Mouse (Mus musculus) kidney, adult 2 months (tissue): ENCODE results near the gene Cdk13. TPM values are rescaled to one million over a fixed set of nuclear protein-coding genes. Genes with fewer than 3 reads are reported as not detected.

Source experiments
- DNase-seq: peaks from one replicate; pipeline ENCODE4 v3.0.0; 2021
- H3K27ac ChIP-seq: fragments of 200-500 bp; 2 replicates; pipeline ENCODE4 v1.5.1; 2012; ENCODE audit warnings: low read depth, low read length, control low read depth, inconsistent platforms; ENCODE audit not compliant: insufficient read depth
- H3K27me3 ChIP-seq: fragments of 200-500 bp; replicated peaks from 2 replicates; pipeline ENCODE4 v1.6.1; 2012; ENCODE audit warnings: mild to moderate bottlenecking, moderate library complexity, low read length, inconsistent platforms; ENCODE audit not compliant: control insufficient read depth, insufficient read depth
- H3K36me3 ChIP-seq: fragments of 200-500 bp; 2 replicates; pipeline ENCODE4 v1.6.1; 2012; ENCODE audit warnings: mild to moderate bottlenecking, moderate library complexity, low read length, inconsistent platforms; ENCODE audit not compliant: control insufficient read depth, insufficient read depth
- H3K4me1 ChIP-seq: fragments of 200-500 bp; 2 replicates; pipeline ENCODE4 v1.6.1; 2011; ENCODE audit warnings: low read length; ENCODE audit not compliant: control insufficient read depth, insufficient read depth
- H3K4me3 ChIP-seq: fragments of 200-500 bp; 2 replicates; pipeline ENCODE4 v1.5.1; 2011; ENCODE audit warnings: mild to moderate bottlenecking, low read depth, low read length, control low read depth; ENCODE audit not compliant: insufficient read depth
- CTCF ChIP-seq: fragments of 200-500 bp; conservative IDR thresholded peaks from 2 replicates; pipeline ENCODE4 v1.5.1; 2011; ENCODE audit warnings: low read depth, mild to moderate bottlenecking, control low read depth, low read length, moderate library complexity, mixed read lengths; ENCODE audit not compliant: insufficient read depth, insufficient read length
- POLR2A ChIP-seq: fragments of 200-500 bp; IDR thresholded peaks from one replicate; pipeline ENCODE4 v1.6.1; 2011; ENCODE audit warnings: low read depth, low read length, control low read depth
- WGBS: fragments of 180-500 bp; shearing (Covaris S2); methylation state at CpG from one replicate; pipeline ENCODE4 v1.1.7; 2018; 5-methylcytosine and 5-hydroxymethylcytosine counted together
- polyA plus RNA-seq: library from polyadenylated mRNA; depleted of rRNA; stranded (reverse); fragments of >200 nt; gene quantifications from 2 replicates; pipeline ENCODE4 v1.2.3, GENCODE M21; 2012; rRNA removed

Gene Cdk13
- polyA plus RNA-seq, 1 experiment: 18.7 TPM

- Histone ChIP-seq H3K27me3 (no peaks in the 10 kb centered on the region), H3K4me1 (peaks cover 12% of the 10 kb centered on the region; the same call in 1 of the 2 replicates), H3K4me3 (peak overlapping the region; percentile 84), H3K36me3 (no peaks in the 10 kb centered on the region; the same call in 1 of the 2 replicates), H3K27ac (peak overlapping the region; percentile 95)
- TF ChIP-seq POLR2A (no peak), CTCF (no peak)
- 0% methylated on average over 24 of the region's 25 CpGs for WGBS
- DNase-seq: no peak
These were observed 110.5 kb downstream of the Cdk13 start for GRCm38 (mm10) chr13:17694414-17694813.

DNA sequence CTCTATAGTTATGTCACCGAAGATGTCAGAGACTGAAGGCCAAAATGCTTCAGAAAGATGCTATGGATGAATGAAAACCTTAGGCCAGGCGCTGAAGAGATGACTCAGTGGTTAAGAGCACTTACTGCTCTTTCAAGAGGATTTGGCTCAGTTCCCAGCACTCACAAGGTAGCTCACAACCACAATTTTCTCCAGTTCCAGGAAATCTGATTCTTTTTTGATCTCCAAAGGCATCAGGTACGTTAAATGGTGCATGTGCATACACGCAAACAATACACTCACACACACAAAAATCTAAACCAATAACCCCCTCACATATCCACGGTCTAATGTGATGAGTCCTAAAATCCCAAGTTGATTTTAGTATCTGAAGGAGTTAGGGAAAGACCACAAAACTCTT, 111.1 kb downstream of the Cdk13 start:
- peaks cover 12% of the 10 kb centered on the region; the same call in 1 of the 2 replicates for H3K4me1 ChIP-seq
- peak; percentile 72 for DNase-seq
- H3K27me3 ChIP-seq: no peaks in the 10 kb centered on the region
- H3K36me3 ChIP-seq: no peaks in the 10 kb centered on the region; the same call in 1 of the 2 replicates
- peak overlapping the region; percentile 95 for H3K27ac ChIP-seq
- TF ChIP-seq CTCF (no peak), POLR2A (no peak)
- H3K4me3 ChIP-seq: peak overlapping the region; percentile 14; the same call in 1 of the 2 replicates
- 45% methylated on average over 5 of the region's 5 CpGs for WGBS

DNA sequence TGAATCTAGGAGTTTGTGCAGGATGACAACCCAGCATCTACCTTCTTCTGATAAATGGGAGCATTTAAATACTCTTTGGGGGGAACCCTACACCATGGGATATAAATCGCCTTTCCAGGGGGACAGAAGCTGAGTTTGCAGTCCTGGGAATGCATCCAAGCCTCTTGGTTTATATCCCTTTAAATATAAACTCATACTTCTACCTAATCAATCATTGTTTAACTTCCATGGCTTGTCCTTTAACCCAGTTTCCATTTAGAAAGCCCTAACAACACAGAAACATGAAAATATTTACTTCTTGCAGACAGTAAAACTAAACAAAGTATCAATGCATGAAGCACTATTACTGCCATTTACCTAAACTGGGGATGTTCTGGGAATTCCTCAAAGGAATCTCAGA, 113.5 kb downstream of the Cdk13 start:
- Histone ChIP-seq H3K36me3 (no peaks in the 10 kb centered on the region), H3K27ac (peak overlapping the region; percentile 56), H3K27me3 (no peaks in the 10 kb centered on the region), H3K4me3 (no peak overlapping the region), H3K4me1 (peaks cover 9% of the 10 kb centered on the region; the same call in 1 of the 2 replicates)
- no peak for TF ChIP-seq CTCF
- WGBS: 50% methylated on average over 1 of the region's 1 CpGs
- DNase-seq: peak; percentile 67

DNA sequence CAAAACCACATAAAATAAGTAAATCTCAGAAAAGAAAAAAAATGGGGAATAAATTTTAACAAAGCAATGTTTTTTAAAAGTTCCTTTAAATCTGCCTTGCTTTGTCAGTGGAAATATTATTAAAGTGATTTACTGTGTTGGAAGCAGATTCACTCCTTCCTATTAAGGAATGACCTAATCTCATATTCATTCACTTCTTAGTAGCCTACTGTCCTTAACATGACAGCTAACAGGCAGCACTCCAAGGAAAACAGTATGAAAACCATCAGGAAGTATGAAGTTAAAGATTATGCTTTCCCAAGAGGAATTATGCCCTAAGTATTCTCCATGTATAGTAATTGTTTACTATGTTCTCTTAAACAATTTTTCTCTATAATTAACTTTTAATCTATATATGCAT, 114.2 kb downstream of the Cdk13 start:
- peaks cover 9% of the 10 kb centered on the region; the same call in 1 of the 2 replicates for H3K4me1 ChIP-seq
- no peaks in the 10 kb centered on the region for H3K27me3 ChIP-seq
- H3K27ac ChIP-seq: peak overlapping the region; percentile 87
- H3K36me3 ChIP-seq: no peaks in the 10 kb centered on the region
- TF ChIP-seq CTCF (no peak), POLR2A (no peak)
- no peak overlapping the region for H3K4me3 ChIP-seq
- peak; percentile 42 for DNase-seq

- peak; percentile 82 for DNase-seq
- no peak overlapping the region for H3K27ac ChIP-seq
- TF ChIP-seq POLR2A (no peak), CTCF (no peak)
- H3K4me3 ChIP-seq: no peak overlapping the region
- H3K4me1 ChIP-seq: peaks cover 9% of the 10 kb centered on the region; the same call in 1 of the 2 replicates
- no peaks in the 10 kb centered on the region for H3K27me3 ChIP-seq
- no peaks in the 10 kb centered on the region for H3K36me3 ChIP-seq
These were observed 115.4 kb downstream of the Cdk13 start for GRCm38 (mm10) chr13:17689461-17689860.

GRCm38 (mm10) chr13:17671122-17671521, 133.8 kb downstream of the Cdk13 start:
- 21% methylated on average over 1 of the region's 1 CpGs for WGBS
- TF ChIP-seq CTCF: no peak
- TF ChIP-seq POLR2A: no peak
- Histone ChIP-seq H3K4me3 (no peak overlapping the region), H3K36me3 (no peaks in the 10 kb centered on the region), H3K4me1 (no peaks in the 10 kb centered on the region), H3K27me3 (no peaks in the 10 kb centered on the region), H3K27ac (no peak overlapping the region; the same call in 1 of the 2 replicates)
- DNase-seq: peak; percentile 74

GRCm38 (mm10) chr13:17667380-17667779, 137.5 kb downstream of the Cdk13 start:
- no peak for TF ChIP-seq POLR2A
- TF ChIP-seq CTCF: no peak
- Histone ChIP-seq H3K4me3 (no peak overlapping the region), H3K4me1 (no peaks in the 10 kb centered on the region), H3K27me3 (no peaks in the 10 kb centered on the region), H3K27ac (no peak overlapping the region), H3K36me3 (no peaks in the 10 kb centered on the region)
- no peak for DNase-seq
- 96% methylated on average over 1 of the region's 1 CpGs for WGBS

Other genes with a start within 250 kb of the Cdk13 start
- gene Mplkip, start 109.9 kb downstream of the Cdk13 start, polyA plus RNA-seq: 4.9 and 6.0 TPM in 2 replicates
- 29.4 and 35.5 TPM in 2 replicates for gene Sugct, start 109.5 kb downstream of the Cdk13 start, polyA plus RNA-seq
- gene Rala, start 139.1 kb upstream of the Cdk13 start, polyA plus RNA-seq: 16.6 and 21.8 TPM in 2 replicates
- gene Yae1d1, start 188.3 kb upstream of the Cdk13 start, polyA plus RNA-seq: 9.1 and 16.1 TPM in 2 replicates